Mouse (Mus musculus): ENCODE data around the gene Mindy1. TPM values are rescaled to one million over a fixed set of nuclear protein-coding genes. Genes with fewer than 3 reads are reported as not detected.
A peak's percentile ranks its signal among the peaks of the same experiment; 100 is the strongest.

Mindy1 gene
- polyA plus RNA-seq, 1 experiment = 33.3 TPM

DNA sequence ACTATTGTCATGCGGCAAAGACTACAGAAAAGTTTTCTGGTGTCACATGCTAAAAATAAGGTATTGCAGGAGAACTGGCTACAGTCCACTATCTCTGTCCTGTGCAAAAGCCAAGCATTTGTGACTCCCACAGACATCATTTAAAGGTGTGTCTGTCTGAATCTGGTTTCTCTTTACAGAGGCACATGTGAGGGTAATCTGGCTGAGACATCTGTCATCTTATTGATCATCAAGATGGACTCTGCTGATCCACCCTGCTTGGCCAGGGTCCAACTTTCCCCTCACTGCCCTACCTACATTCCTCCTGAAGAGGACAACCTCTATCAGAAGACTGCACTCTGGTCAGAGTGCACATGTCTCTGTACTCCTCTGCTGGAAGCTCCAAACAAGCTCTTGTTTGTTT, 4.0 kb upstream of the Mindy1 start:
- H3K4me2 ChIP-seq (ENCODE audit: low read depth) = peak overlapping the region; percentile 40

DNA sequence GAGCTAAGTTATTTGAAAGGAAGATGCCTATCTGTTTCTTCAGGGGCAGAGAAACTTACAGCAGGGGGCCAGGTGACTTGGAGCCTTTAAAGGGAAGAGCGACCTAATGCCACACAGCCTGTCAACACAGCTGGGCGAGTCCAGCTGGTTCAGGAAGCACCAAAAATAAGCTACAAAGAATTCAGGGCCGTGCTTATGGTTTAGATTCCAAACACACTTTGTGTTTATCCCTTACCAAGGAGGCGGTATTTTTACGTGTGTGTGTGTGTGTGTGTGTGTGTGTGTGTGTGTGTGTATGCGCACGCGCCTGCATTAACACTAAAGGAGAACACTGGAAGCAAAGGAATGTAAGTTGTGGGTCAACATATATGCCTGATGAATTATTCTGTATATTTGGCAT, 398 bp upstream of the Mindy1 start:
- H3K4me3 ChIP-seq = peak overlapping the region; percentile 84
- TF ChIP-seq CEBPB (IDR thresholded peaks at IDR 0.05; ENCODE audit: insufficient read depth, poor library complexity, severe bottlenecking) (no peak), E2F4 (IDR thresholded peaks at IDR 0.05; ENCODE audit: insufficient read depth) (no peak), MYOG (IDR thresholded peaks at IDR 0.05; ENCODE audit: control insufficient read depth in 1 of 3, insufficient read depth in 1 of 3, insufficient read length in 2 of 3, low read depth in 2 of 3) (peak in 2 of 3 experiments; percentile 78 to 83), MYOD1 (IDR thresholded peaks at IDR 0.05; ENCODE audit: control insufficient read depth in 1 of 3, insufficient read length in 2 of 3, low read depth in 2 of 3) (peak in 2 of 3 experiments; percentile 52 to 67), TCF3 (IDR thresholded peaks at IDR 0.05; ENCODE audit: insufficient read length, low read depth) (peak; percentile 2), REST (IDR thresholded peaks at IDR 0.05; ENCODE audit: insufficient read depth, insufficient read length) (no peak), POLR2AphosphoS2 (IDR thresholded peaks at IDR 0.05; ENCODE audit: insufficient read length, low read depth) (no peak), POLR2A (IDR thresholded peaks at IDR 0.05; ENCODE audit: insufficient read length, low read depth) (no peak), TCF12 (IDR thresholded peaks at IDR 0.05; ENCODE audit: insufficient read depth, poor library complexity, severe bottlenecking) (peak; percentile 52), USF1 (IDR thresholded peaks at IDR 0.05; ENCODE audit: low read depth) (no peak), SRF (IDR thresholded peaks at IDR 0.05; ENCODE audit: control insufficient read depth, insufficient read length, low read depth) (no peak), MAX (IDR thresholded peaks at IDR 0.05; ENCODE audit: low read depth) (no peak)

More for the DNA sequence above, 4.0 kb upstream of the Mindy1 start:
- no peak for TF ChIP-seq USF1 (IDR thresholded peaks at IDR 0.05; ENCODE audit: low read depth)
- TF ChIP-seq MYOG (IDR thresholded peaks at IDR 0.05; ENCODE audit: control insufficient read depth in 1 of 3, insufficient read depth in 1 of 3, insufficient read length in 2 of 3, low read depth in 2 of 3) = no peak
- no peak for TF ChIP-seq TCF12 (IDR thresholded peaks at IDR 0.05; ENCODE audit: insufficient read depth, poor library complexity, severe bottlenecking)
- TF ChIP-seq POLR2A (IDR thresholded peaks at IDR 0.05; ENCODE audit: insufficient read length, low read depth) = no peak
- TF ChIP-seq MYOD1 (IDR thresholded peaks at IDR 0.05; ENCODE audit: control insufficient read depth in 1 of 3, insufficient read length in 2 of 3, low read depth in 2 of 3) = peak in 1 of 3 experiments; percentile 15
- no peak for TF ChIP-seq E2F4 (IDR thresholded peaks at IDR 0.05; ENCODE audit: insufficient read depth)
- no peaks in the 10 kb centered on the region for H3K36me3 ChIP-seq (ENCODE audit: control insufficient read depth, insufficient read depth)
- H3K27me3 ChIP-seq (ENCODE audit: control insufficient read depth, insufficient read depth, insufficient read length) = no peaks in the 10 kb centered on the region
- no peak overlapping the region for H3K4me3 ChIP-seq
- H3ac ChIP-seq (ENCODE audit: control insufficient read depth, insufficient read length) = no peak overlapping the region
- peaks cover 35% of the 10 kb centered on the region for H3K79me2 ChIP-seq (ENCODE audit: control insufficient read depth, insufficient read depth)

DNA sequence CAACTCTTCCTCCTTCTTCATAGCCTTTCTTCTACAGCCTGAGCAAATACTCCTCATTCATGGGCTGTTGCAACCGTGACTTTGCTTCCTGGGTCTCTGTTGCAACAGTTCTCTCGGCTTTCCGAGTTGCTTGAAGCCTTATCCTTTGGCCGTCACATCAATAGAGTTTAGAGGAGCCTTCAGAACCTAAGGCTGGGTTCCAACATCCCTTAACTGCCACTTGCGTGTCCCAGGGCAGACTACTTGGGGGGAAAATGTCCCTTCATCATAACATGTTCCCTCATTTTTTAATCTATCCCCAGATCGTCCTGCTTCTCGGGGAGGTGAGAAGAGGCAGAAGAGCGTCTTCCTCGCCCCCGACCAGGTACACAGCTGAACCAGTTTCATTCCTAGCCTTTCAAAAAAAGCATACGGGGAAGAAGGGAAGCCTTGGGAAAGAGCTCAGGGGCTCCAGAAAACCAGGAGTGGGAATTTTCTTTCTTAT, 1.3 kb downstream of the Mindy1 start:
- H3K27me3 ChIP-seq (ENCODE audit: control insufficient read depth, insufficient read depth, insufficient read length) = no peaks in the 10 kb centered on the region
- H3K79me2 ChIP-seq (ENCODE audit: control insufficient read depth, insufficient read depth) = peaks cover 30% of the 10 kb centered on the region
- peak overlapping the region; percentile 84 for H3K4me3 ChIP-seq
- peak overlapping the region; percentile 94 for H3K4me2 ChIP-seq (ENCODE audit: low read depth)
- H3K36me3 ChIP-seq (ENCODE audit: control insufficient read depth, insufficient read depth) = no peaks in the 10 kb centered on the region
- peak overlapping the region; percentile 71 for H3ac ChIP-seq (ENCODE audit: control insufficient read depth, insufficient read length)
- peak; percentile 67; the same call in 1 of the 2 replicates for TF ChIP-seq CEBPB (IDR thresholded peaks at IDR 0.05; ENCODE audit: insufficient read depth, poor library complexity, severe bottlenecking)
- no peak for TF ChIP-seq USF1 (IDR thresholded peaks at IDR 0.05; ENCODE audit: low read depth)
- no peak for TF ChIP-seq MYOG (IDR thresholded peaks at IDR 0.05; ENCODE audit: control insufficient read depth in 1 of 3, insufficient read depth in 1 of 3, insufficient read length in 2 of 3, low read depth in 2 of 3)

More for the DNA sequence above, 398 bp upstream of the Mindy1 start:
- Histone ChIP-seq H3K79me2 (ENCODE audit: control insufficient read depth, insufficient read depth) (peaks cover 34% of the 10 kb centered on the region), H3ac (ENCODE audit: control insufficient read depth, insufficient read length) (peak overlapping the region; percentile 51), H3K4me2 (ENCODE audit: low read depth) (peak overlapping the region; percentile 53), H3K36me3 (ENCODE audit: control insufficient read depth, insufficient read depth) (no peaks in the 10 kb centered on the region), H3K27me3 (ENCODE audit: control insufficient read depth, insufficient read depth, insufficient read length) (no peaks in the 10 kb centered on the region)

DNA sequence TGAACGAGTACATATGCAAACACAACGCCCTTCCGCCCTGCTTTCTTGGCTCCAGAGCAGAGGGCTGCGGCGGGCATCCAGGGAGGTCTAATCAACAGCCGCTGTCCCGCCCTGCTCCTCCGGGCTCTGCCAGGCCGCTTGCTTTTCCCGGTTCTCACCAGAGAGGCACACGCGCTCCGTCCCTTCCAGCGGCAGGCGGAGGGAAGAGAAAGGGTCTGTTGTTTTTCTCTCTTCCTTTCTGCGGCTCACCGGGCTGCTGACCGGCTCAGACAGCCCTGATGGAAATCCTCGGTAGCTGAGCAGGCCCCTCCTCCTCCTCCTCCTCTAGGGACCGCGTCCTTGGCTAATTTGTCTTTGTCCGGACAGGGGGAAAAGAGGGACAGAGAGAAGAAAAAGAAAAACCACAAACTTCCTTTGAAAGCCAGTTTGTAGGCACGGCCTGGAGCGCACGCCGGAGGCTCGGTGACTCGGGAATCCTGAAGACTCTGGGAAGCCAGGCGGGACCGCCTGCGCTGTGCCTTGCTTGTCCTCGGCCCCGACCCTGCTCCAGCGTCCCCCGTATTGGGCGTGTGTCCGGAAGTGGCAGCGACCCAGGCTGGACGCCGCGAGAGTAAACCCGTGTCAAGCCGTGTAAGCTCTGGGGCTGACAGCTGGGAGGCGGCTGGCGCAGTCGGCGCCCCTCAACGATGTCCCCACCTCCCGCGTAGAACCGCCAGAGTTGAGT, 1.9 kb downstream of the Mindy1 start:
- H3K27me3 ChIP-seq (ENCODE audit: control insufficient read depth, insufficient read depth, insufficient read length) = no peaks in the 10 kb centered on the region
- TF ChIP-seq SRF (IDR thresholded peaks at IDR 0.05; ENCODE audit: control insufficient read depth, insufficient read length, low read depth) (no peak), MYOG (IDR thresholded peaks at IDR 0.05; ENCODE audit: control insufficient read depth in 1 of 3, insufficient read depth in 1 of 3, insufficient read length in 2 of 3, low read depth in 2 of 3) (peak; percentile 16 to 81 (median 70)), POLR2AphosphoS2 (IDR thresholded peaks at IDR 0.05; ENCODE audit: insufficient read length, low read depth) (peak; percentile 62), POLR2A (IDR thresholded peaks at IDR 0.05; ENCODE audit: insufficient read length, low read depth) (peak; percentile 74), MYOD1 (IDR thresholded peaks at IDR 0.05; ENCODE audit: control insufficient read depth in 1 of 3, insufficient read length in 2 of 3, low read depth in 2 of 3) (peak in 2 of 3 experiments; percentile 64 to 87), TCF12 (IDR thresholded peaks at IDR 0.05; ENCODE audit: insufficient read depth, poor library complexity, severe bottlenecking) (no peak), CEBPB (IDR thresholded peaks at IDR 0.05; ENCODE audit: insufficient read depth, poor library complexity, severe bottlenecking) (no peak), REST (IDR thresholded peaks at IDR 0.05; ENCODE audit: insufficient read depth, insufficient read length) (no peak), E2F4 (IDR thresholded peaks at IDR 0.05; ENCODE audit: insufficient read depth) (no peak), TCF3 (IDR thresholded peaks at IDR 0.05; ENCODE audit: insufficient read length, low read depth) (no peak), USF1 (IDR thresholded peaks at IDR 0.05; ENCODE audit: low read depth) (no peak), MAX (IDR thresholded peaks at IDR 0.05; ENCODE audit: low read depth) (no peak)
- peak overlapping the region; percentile 94 for H3K4me2 ChIP-seq (ENCODE audit: low read depth)
- peak overlapping the region; percentile 84 for H3K4me3 ChIP-seq
- no peaks in the 10 kb centered on the region for H3K36me3 ChIP-seq (ENCODE audit: control insufficient read depth, insufficient read depth)
- peaks cover 30% of the 10 kb centered on the region for H3K79me2 ChIP-seq (ENCODE audit: control insufficient read depth, insufficient read depth)
- H3ac ChIP-seq (ENCODE audit: control insufficient read depth, insufficient read length) = peak overlapping the region; percentile 71
